Mouse (Mus musculus) limb, embryonic 13.5 days (tissue): ENCODE data around the gene Sept6. TPM values are rescaled to one million over a fixed set of nuclear protein-coding genes. Genes with fewer than 3 reads are reported as not detected.
A peak's percentile ranks its signal among the peaks of the same experiment; 100 is the strongest.

Source experiments
- ATAC-seq: fragments of 200-750 bp; cut with Nextera tagmentation; 2 replicates; pipeline ENCODE4 v1.8.0; 2017; ENCODE audit warnings: low read depth, moderate number of reproducible peaks, moderate TSS enrichment; ENCODE audit not compliant: low FRiP score
- H3K27ac ChIP-seq: fragments of 300-500 bp; sonication (generic); 2 replicates; pipeline ENCODE4 v1.5.1; 2015; ENCODE audit warnings: inconsistent platforms, mild to moderate bottlenecking, moderate library complexity
- H3K27me3 ChIP-seq: fragments of 300-500 bp; sonication (generic); 2 replicates; pipeline ENCODE4 v1.6.1; 2015; ENCODE audit warnings: mild to moderate bottlenecking, inconsistent platforms
- H3K36me3 ChIP-seq: fragments of 300-500 bp; sonication (generic); 2 replicates; pipeline ENCODE4 v1.6.1; 2015; ENCODE audit warnings: inconsistent platforms, mild to moderate bottlenecking, moderate library complexity
- H3K4me1 ChIP-seq: fragments of 300-500 bp; sonication (generic); 2 replicates; pipeline ENCODE4 v1.6.1; 2015; ENCODE audit warnings: inconsistent platforms
- H3K4me2 ChIP-seq: fragments of 300-500 bp; sonication (generic); replicated peaks from 2 replicates; pipeline ENCODE4 v1.6.1; 2015; ENCODE audit warnings: inconsistent platforms, mild to moderate bottlenecking, moderate library complexity
- H3K4me3 ChIP-seq: fragments of 300-500 bp; sonication (generic); 2 replicates; pipeline ENCODE4 v1.5.1; 2015; ENCODE audit warnings: moderate library complexity, mild to moderate bottlenecking, inconsistent platforms
- H3K9ac ChIP-seq: fragments of 300-500 bp; sonication (generic); 2 replicates; pipeline ENCODE4 v1.6.1; 2015; ENCODE audit warnings: mild to moderate bottlenecking, inconsistent platforms
- H3K9me3 ChIP-seq: fragments of 300-500 bp; sonication (generic); 2 replicates; pipeline ENCODE4 v1.6.1; 2016; ENCODE audit warnings: inconsistent platforms
- WGBS: fragments of 180-500 bp; shearing (Covaris S2); methylation state at CpG from one replicate; pipeline ENCODE4 v1.1.7; 2015; 5-methylcytosine and 5-hydroxymethylcytosine counted together
- polyA plus RNA-seq: library from polyadenylated mRNA; unstranded; fragments of >200 nt; fragmentation: Nextera tagmentation; extraction: Ambion mirVana; gene quantifications from 2 replicates; pipeline ENCODE4 v1.2.1, GENCODE M21; 2015

Sept6 gene
- polyA plus RNA-seq, 1 experiment from 2014 or later, result 75.9 TPM

GRCm38 (mm10) chrX:36941106-36941505 is 50.5 kb downstream of the Sept6 start:
- H3K9ac ChIP-seq, result no peak overlapping the region
- H3K9me3 ChIP-seq, result no peaks in the 10 kb centered on the region
- WGBS, result 80% methylated on average over 3 of the region's 3 CpGs
- no peaks in the 10 kb centered on the region for H3K27me3 ChIP-seq
- H3K27ac ChIP-seq, result no peak overlapping the region
- no peak overlapping the region for H3K4me3 ChIP-seq
- no peak for ATAC-seq
- H3K36me3 ChIP-seq, result peaks cover 14% of the 10 kb centered on the region
- H3K4me1 ChIP-seq, result no peaks in the 10 kb centered on the region
- H3K4me2 ChIP-seq, result no peak overlapping the region

GRCm38 (mm10) chrX:36939806-36940413 is 51.7 kb downstream of the Sept6 start:
- ATAC-seq, result no peak
- no peaks in the 10 kb centered on the region for H3K27me3 ChIP-seq
- 80% methylated on average over 4 of the region's 4 CpGs for WGBS

GRCm38 (mm10) chrX:36935326-36935966 is 56.1 kb downstream of the Sept6 start:
- H3K9ac ChIP-seq, result no peak overlapping the region
- peaks cover 5% of the 10 kb centered on the region; the same call in 1 of the 2 replicates for H3K36me3 ChIP-seq
- ATAC-seq, result no peak
- 62% methylated on average over 7 of the region's 7 CpGs for WGBS
- no peaks in the 10 kb centered on the region for H3K4me1 ChIP-seq
- no peaks in the 10 kb centered on the region for H3K9me3 ChIP-seq
- no peak overlapping the region for H3K4me2 ChIP-seq
- no peak overlapping the region for H3K27ac ChIP-seq
- H3K4me3 ChIP-seq, result no peak overlapping the region
- no peaks in the 10 kb centered on the region for H3K27me3 ChIP-seq

More at GRCm38 (mm10) chrX:36939806-36940413, 51.7 kb downstream of the Sept6 start:
- no peaks in the 10 kb centered on the region for H3K9me3 ChIP-seq
- H3K4me2 ChIP-seq, result no peak overlapping the region
- H3K9ac ChIP-seq, result no peak overlapping the region
- no peak overlapping the region for H3K27ac ChIP-seq
- H3K36me3 ChIP-seq, result peaks cover 14% of the 10 kb centered on the region
- H3K4me1 ChIP-seq, result no peaks in the 10 kb centered on the region
- H3K4me3 ChIP-seq, result no peak overlapping the region

- Histone ChIP-seq H3K4me3 (no peak overlapping the region), H3K27ac (no peak overlapping the region), H3K4me1 (no peaks in the 10 kb centered on the region), H3K9me3 (no peaks in the 10 kb centered on the region), H3K9ac (no peak overlapping the region), H3K36me3 (peaks cover 11% of the 10 kb centered on the region), H3K27me3 (no peaks in the 10 kb centered on the region), H3K4me2 (no peak overlapping the region)
- WGBS, result 52% methylated on average over 1 of the region's 1 CpGs
- no peak for ATAC-seq
These were observed 61.0 kb downstream of the Sept6 start for GRCm38 (mm10) chrX:36930574-36930973.

GRCm38 (mm10) chrX:36929694-36930093 is 61.9 kb downstream of the Sept6 start:
- no peak overlapping the region for H3K4me3 ChIP-seq
- H3K27ac ChIP-seq, result no peak overlapping the region
- peaks cover 11% of the 10 kb centered on the region for H3K36me3 ChIP-seq
- H3K9ac ChIP-seq, result no peak overlapping the region
- no peaks in the 10 kb centered on the region for H3K9me3 ChIP-seq
- no peaks in the 10 kb centered on the region for H3K4me1 ChIP-seq
- ATAC-seq, result no peak
- H3K27me3 ChIP-seq, result no peaks in the 10 kb centered on the region
- 76% methylated on average over 4 of the region's 4 CpGs for WGBS
- H3K4me2 ChIP-seq, result no peak overlapping the region

- Histone ChIP-seq H3K9ac (no peak overlapping the region), H3K4me1 (no peaks in the 10 kb centered on the region), H3K9me3 (no peaks in the 10 kb centered on the region), H3K4me2 (no peak overlapping the region), H3K36me3 (peaks cover 11% of the 10 kb centered on the region), H3K27me3 (no peaks in the 10 kb centered on the region), H3K4me3 (no peak overlapping the region), H3K27ac (no peak overlapping the region)
- WGBS, result 73% methylated on average over 4 of the region's 4 CpGs
- no peak for ATAC-seq
These were observed 62.8 kb downstream of the Sept6 start for GRCm38 (mm10) chrX:36928791-36929190.

- WGBS, result 91% methylated on average over 4 of the region's 4 CpGs
- Histone ChIP-seq H3K9me3 (no peaks in the 10 kb centered on the region), H3K27me3 (no peaks in the 10 kb centered on the region), H3K4me2 (no peak overlapping the region), H3K9ac (no peak overlapping the region), H3K27ac (no peak overlapping the region), H3K36me3 (peaks cover 10% of the 10 kb centered on the region), H3K4me3 (no peak overlapping the region), H3K4me1 (no peaks in the 10 kb centered on the region)
- no peak for ATAC-seq
These were observed 70.2 kb downstream of the Sept6 start for GRCm38 (mm10) chrX:36921346-36921745.

- ATAC-seq, result no peak
- H3K27ac ChIP-seq, result no peak overlapping the region
- H3K4me3 ChIP-seq, result no peak overlapping the region
- H3K27me3 ChIP-seq, result no peaks in the 10 kb centered on the region
- H3K36me3 ChIP-seq, result peaks cover 12% of the 10 kb centered on the region
- 90% methylated on average over 1 of the region's 1 CpGs for WGBS
- no peak overlapping the region for H3K4me2 ChIP-seq
- H3K9me3 ChIP-seq, result no peaks in the 10 kb centered on the region
- no peaks in the 10 kb centered on the region for H3K4me1 ChIP-seq
- no peak overlapping the region for H3K9ac ChIP-seq
These were observed 73.8 kb downstream of the Sept6 start for GRCm38 (mm10) chrX:36917749-36918148.

GRCm38 (mm10) chrX:36911343-36911742 is 80.3 kb downstream of the Sept6 start:
- no peak overlapping the region for H3K9ac ChIP-seq
- peaks cover 2% of the 10 kb centered on the region; the same call in 1 of the 2 replicates for H3K36me3 ChIP-seq
- ATAC-seq, result no peak
- H3K9me3 ChIP-seq, result no peaks in the 10 kb centered on the region
- no peaks in the 10 kb centered on the region for H3K4me1 ChIP-seq
- no peak overlapping the region for H3K27ac ChIP-seq
- H3K27me3 ChIP-seq, result no peaks in the 10 kb centered on the region
- no peak overlapping the region for H3K4me3 ChIP-seq
- WGBS, result 54% methylated on average over 12 of the region's 12 CpGs
- H3K4me2 ChIP-seq, result no peak overlapping the region

GRCm38 (mm10) chrX:36906539-36906938 is 85.1 kb downstream of the Sept6 start:
- ATAC-seq, result no peak
- H3K9ac ChIP-seq, result no peak overlapping the region
- 0 out of 2 replicates have a peak, but pooled peaks cover 3% of the 10 kb centered on the region for H3K4me1 ChIP-seq
- H3K4me2 ChIP-seq, result no peak overlapping the region
- H3K27me3 ChIP-seq, result no peaks in the 10 kb centered on the region
- no peak overlapping the region for H3K4me3 ChIP-seq
- 27% methylated on average over 5 of the region's 5 CpGs for WGBS
- H3K36me3 ChIP-seq, result no peaks in the 10 kb centered on the region
- H3K27ac ChIP-seq, result no peak overlapping the region
- no peaks in the 10 kb centered on the region for H3K9me3 ChIP-seq

GRCm38 (mm10) chrX:36903115-36903768 is 88.4 kb downstream of the Sept6 start:
- 16% methylated on average over 30 of the region's 32 CpGs for WGBS
- Histone ChIP-seq H3K4me3 (peak overlapping the region; percentile 56), H3K27ac (peak overlapping the region; percentile 55; the same call in 1 of the 2 replicates), H3K9ac (peak overlapping the region; percentile 69), H3K4me1 (0 out of 2 replicates have a peak, but pooled peaks cover 3% of the 10 kb centered on the region), H3K36me3 (no peaks in the 10 kb centered on the region), H3K4me2 (peak overlapping the region; percentile 72), H3K9me3 (no peaks in the 10 kb centered on the region), H3K27me3 (no peaks in the 10 kb centered on the region)
- ATAC-seq, result peak; percentile 90
